Mouse (Mus musculus) cortical plate, adult 2 months (tissue): ENCODE results near the gene Pth.

Experiments used
- CTCF ChIP-seq: fragments of 200-500 bp; IDR thresholded peaks from 2 replicates; pipeline ENCODE4 v1.5.1; 2011; ENCODE audit warnings: mild to moderate bottlenecking, control low read depth, low read length; ENCODE audit not compliant: insufficient read depth; ENCODE audit errors: extremely low read depth
- POLR2A ChIP-seq: fragments of 200-500 bp; IDR thresholded peaks from 2 replicates; pipeline ENCODE4 v1.6.1; 2011; ENCODE audit warnings: mild to moderate bottlenecking, low read length, control low read depth; ENCODE audit not compliant: insufficient read depth; ENCODE audit errors: extremely low read depth

DNA sequence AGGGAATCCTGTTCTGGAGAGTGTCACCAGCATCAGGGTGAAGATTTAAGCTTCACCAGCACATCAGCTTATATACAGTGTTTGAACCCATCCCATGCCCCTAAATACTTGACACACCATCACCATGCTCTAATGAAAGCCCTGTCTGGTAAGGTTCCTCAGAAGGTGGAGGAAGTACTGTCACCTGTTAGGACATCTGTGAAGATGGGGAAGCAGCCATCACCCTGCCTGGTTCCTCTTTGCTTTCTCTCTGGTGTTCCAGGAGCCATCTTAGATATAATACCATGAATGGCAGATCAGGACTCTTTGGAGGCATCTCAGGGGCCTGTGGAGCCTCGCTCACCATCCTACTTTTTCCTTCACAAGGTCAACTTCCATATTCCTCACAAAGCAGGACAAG is 15.7 kb downstream of the Pth start:
- TF ChIP-seq CTCF (no peak), POLR2A (no peak)
